Mouse (Mus musculus) layer of hippocampus, adult 11-12 months (tissue): Measurements from ENCODE around the gene Ncl.
"Not testable (repeated sequence)": the region's sequence is repeated elsewhere in the genome, so short reads cannot be mapped to it uniquely, and the experiment has no call there.

ENCODE experiments used
- DNase-seq: peaks from one replicate; pipeline ENCODE4 v3.0.0; 2022; ENCODE audit warnings: low spot score

Gene Ncl

GRCm38 (mm10) chr1:86359798-86360179 lies 589 bp upstream of the Ncl start:
- DNase-seq: no peak

GRCm38 (mm10) chr1:86358229-86358905 lies 833 bp downstream of the Ncl start:
- no peak for DNase-seq

- DNase-seq: no peak
Observed at GRCm38 (mm10) chr1:86354186-86354585, 5.0 kb downstream of the Ncl start.

- no peak for DNase-seq
Observed at GRCm38 (mm10) chr1:86350576-86350975, 8.6 kb downstream of the Ncl start.

- no peak for DNase-seq
Observed at GRCm38 (mm10) chr1:86349696-86350095, 9.5 kb downstream of the Ncl start.

- DNase-seq: no peak
Observed at GRCm38 (mm10) chr1:86349201-86349600, 10.0 kb downstream of the Ncl start.

- DNase-seq: no peak
Observed at GRCm38 (mm10) chr1:86348801-86349200, 10.4 kb downstream of the Ncl start.

- no peak for DNase-seq
Observed at GRCm38 (mm10) chr1:86348083-86348482, 11.1 kb downstream of the Ncl start.

- no peak for DNase-seq
Observed at GRCm38 (mm10) chr1:86347716-86348045, 11.5 kb downstream of the Ncl start.

- no peak for DNase-seq
Observed at GRCm38 (mm10) chr1:86346851-86347715, 12.1 kb downstream of the Ncl start.

- no peak for DNase-seq
Observed at GRCm38 (mm10) chr1:86345956-86346355, 13.2 kb downstream of the Ncl start.

- no peak for DNase-seq
Observed at GRCm38 (mm10) chr1:86345069-86345468, 14.1 kb downstream of the Ncl start.

GRCm38 (mm10) chr1:86343969-86344861 lies 15.0 kb downstream of the Ncl start:
- DNase-seq: no peak

GRCm38 (mm10) chr1:86343087-86343645 lies 16.0 kb downstream of the Ncl start:
- no peak for DNase-seq

- DNase-seq: no peak
Observed at GRCm38 (mm10) chr1:86342371-86342770, 16.8 kb downstream of the Ncl start.

- not testable (repeated sequence) for DNase-seq
Observed at GRCm38 (mm10) chr1:86341096-86341495, 18.1 kb downstream of the Ncl start.

- DNase-seq: peak; percentile 94
Observed at GRCm38 (mm10) chr1:86339156-86339812, 19.9 kb downstream of the Ncl start.

GRCm38 (mm10) chr1:86336330-86336729 lies 22.9 kb downstream of the Ncl start:
- DNase-seq: no peak

- DNase-seq: no peak
Observed at GRCm38 (mm10) chr1:86320822-86321413, 38.3 kb downstream of the Ncl start.

- no peak for DNase-seq
Observed at GRCm38 (mm10) chr1:86313772-86314125, 45.5 kb downstream of the Ncl start.

GRCm38 (mm10) chr1:86313096-86313771 lies 46.0 kb downstream of the Ncl start:
- DNase-seq: no peak
